Mouse (Mus musculus): ENCODE measurements around the gene Wfdc5.
"Not testable (repeated sequence)": the region's sequence is repeated elsewhere in the genome, so short reads cannot be mapped to it uniquely, and the experiment has no call there.

Gene Wfdc5

DNA sequence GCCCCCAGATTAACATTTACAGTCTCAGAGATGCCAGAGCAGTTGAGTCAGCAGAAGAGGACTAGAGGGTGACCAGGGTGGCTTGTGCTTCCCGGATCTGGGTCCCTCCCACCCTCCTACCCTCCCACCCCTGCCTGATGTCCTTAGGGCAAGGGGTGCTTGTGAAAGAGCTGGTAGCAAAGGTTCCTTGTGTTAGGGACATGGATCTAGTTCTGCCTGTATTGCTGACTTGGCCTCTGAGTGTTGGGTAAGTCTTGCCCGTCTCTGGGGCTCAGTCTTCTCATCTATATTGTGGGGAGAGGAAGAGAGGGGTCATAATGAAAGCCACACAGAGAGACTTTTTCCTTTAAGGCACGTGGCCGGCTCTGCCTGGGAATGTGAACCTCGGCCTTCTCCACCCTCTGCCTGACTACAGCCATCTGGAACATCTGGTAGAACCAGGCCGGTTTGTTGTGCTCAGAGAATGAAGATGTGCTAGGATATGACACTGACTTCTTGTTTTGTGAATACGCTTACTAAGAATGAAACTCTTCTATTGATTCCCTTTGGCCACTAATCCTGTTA is at the start of gene Wfdc5:
Gene Wfdc5, minus strand, starts transcription at position 51 of the 564 bp plus-strand sequence.
- in situ Hi-C loops (cut with MboI) = no loop called here

GRCm38 (mm10) chr2:164228361-164229070 is 46.0 kb upstream of the Wfdc5 start:
- in situ Hi-C loops (cut with MboI) = no loop called here

- in situ Hi-C loops (cut with MboI) = no loop called here
Observed at GRCm38 (mm10) chr2:164221522-164221921, 39.0 kb upstream of the Wfdc5 start, which contains the start of gene Wfdc15b. Wfdc15b (minus strand) TSS chr2:164221660.

DNA sequence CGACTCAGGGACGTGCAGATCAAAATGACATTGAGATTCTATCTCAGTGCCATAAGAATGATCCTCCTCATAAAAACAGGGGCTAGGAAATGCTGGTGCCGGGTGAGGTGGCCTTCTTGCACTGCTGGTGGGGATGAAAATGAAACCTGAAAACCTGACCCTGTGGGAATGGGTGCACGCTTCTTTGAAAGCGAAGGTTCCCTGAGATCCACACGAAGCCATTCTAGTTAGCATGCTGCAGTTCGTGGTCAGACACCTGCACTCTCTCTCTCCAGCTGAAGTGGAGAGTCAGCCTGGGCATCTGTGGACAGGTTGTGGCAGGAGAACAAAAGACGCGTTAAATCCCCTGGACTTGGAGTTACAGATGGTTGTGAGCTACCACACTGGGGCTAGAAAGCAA is 36.8 kb upstream of the Wfdc5 start:
- in situ Hi-C loops (cut with MboI) = no loop called here

GRCm38 (mm10) chr2:164212711-164213110 is 30.2 kb upstream of the Wfdc5 start:
- in situ Hi-C loops (cut with MboI) = no loop called here

GRCm38 (mm10) chr2:164210892-164211291 is 28.4 kb upstream of the Wfdc5 start:
- in situ Hi-C loops (cut with MboI) = no loop called here

DNA sequence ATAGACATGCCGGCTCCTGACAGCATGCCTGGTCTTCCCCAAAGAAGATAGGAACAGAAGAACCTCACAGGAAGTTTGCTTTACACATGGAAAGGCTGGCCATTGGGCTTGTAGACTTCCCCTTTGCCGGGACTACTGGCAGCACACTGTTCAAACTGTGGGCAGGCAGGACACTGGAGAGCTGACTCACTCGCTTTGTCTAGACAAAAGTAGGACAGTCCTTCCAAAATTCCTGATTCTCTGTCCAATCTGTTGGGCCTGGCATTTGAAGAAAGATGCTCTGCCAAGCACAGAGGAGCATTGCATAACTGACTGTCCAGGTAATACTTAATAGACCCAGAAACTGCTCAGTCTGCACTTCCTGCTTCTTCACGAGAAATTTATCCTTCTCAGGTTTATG is 24.1 kb upstream of the Wfdc5 start:
- in situ Hi-C loops (cut with MboI) = no loop called here

- in situ Hi-C loops (cut with MboI) = not testable (repeated sequence)
Observed at GRCm38 (mm10) chr2:164206011-164206410, 23.5 kb upstream of the Wfdc5 start.

DNA sequence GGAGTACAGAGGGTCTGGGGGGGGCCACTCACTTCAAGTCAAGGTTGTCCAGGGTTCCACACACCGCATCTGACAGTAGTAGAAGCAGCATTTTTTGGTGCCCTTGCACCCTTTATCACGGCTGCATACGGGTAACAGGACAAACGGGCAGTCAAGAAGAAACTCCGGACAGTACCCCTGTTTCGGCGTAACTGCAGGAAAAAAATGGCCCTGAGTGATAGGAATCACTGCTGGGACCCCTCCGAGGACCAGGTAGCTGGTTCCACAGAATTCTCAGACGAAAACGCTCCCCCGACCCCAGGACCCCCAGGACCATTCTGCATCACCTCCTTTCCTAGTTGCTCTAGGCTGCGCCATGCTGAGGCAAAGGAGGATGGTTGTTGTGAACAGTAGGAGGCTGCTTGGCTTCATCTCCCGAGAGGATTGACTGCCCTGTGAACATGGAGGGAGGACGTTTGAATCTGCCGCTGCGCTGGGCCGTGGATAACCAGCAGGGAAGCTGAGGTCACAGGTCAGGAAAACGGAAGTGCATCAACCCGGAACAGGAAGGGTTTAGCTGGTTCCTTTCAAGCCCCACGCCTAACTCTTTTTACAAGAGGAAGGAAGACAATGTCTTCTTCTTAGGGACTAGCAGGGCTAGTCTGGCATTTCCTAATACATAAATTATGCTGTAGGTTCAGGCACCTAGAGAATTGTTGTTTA is 17.2 kb upstream of the Wfdc5 start, which contains the start of gene Wfdc15a:
Gene Wfdc15a, minus strand, starts transcription at position 505 of the 702 bp plus-strand sequence.
- in situ Hi-C loops (cut with MboI) = no loop called here

- in situ Hi-C loops (cut with MboI) = no loop called here
Observed at GRCm38 (mm10) chr2:164196700-164196990, 14.1 kb upstream of the Wfdc5 start.

DNA sequence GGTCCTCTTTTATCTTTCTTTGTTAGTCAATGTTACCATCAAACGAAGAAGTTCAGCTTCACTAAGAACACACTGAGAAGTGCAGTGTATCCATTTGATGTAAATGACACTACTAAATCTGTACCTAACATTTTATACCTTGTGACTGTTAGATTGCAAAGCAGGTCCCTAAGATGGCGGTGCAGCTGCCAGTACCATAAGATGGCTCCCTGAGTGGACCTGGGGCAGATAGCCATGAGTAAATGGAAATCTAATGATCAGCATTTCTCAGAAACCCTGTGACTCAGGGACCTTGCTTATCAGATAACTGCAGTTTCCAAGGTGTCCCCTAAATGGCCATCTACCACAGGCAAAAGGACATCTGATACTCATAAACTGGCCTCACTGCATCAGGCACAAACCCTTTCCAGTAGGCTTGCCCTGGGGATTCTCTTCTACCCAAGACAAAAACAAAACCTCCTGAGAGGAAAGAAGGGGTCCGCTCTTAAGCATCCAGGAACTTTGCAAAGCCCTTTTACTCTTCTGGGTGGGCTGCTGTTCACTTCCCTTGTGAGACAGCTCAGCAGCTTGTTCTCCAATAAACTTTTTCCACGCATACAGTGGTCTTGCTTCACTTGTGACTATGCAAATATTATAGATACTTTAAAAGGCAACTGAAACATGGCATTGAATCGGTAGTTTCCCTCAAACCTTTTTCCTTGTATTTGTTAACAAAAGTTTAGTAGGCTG is 13.6 kb upstream of the Wfdc5 start:
- in situ Hi-C loops (cut with MboI) = no loop called here

- in situ Hi-C loops (cut with MboI) = no loop called here
Observed at GRCm38 (mm10) chr2:164194959-164195630, 12.6 kb upstream of the Wfdc5 start.

DNA sequence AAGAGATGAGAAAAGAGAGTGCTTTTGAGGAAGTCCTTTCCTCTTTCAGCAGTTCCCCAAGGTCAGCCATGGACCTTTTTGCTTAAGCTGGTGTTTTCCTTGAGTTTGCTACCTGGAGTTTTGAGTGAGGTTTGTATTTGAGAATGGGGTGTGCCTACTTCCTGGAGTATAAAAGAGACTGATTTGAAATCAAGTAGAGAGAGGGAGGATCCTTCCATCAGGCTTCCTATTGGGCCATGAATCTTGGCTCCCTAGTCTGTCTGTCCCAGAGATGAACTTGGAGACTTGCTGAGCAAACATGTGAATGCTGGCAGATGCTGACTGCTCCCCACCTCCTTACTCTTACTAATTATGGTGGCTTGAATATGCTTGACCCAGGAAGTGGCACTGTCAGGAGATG is 9.7 kb upstream of the Wfdc5 start:
- in situ Hi-C loops (cut with MboI) = no loop called here

DNA sequence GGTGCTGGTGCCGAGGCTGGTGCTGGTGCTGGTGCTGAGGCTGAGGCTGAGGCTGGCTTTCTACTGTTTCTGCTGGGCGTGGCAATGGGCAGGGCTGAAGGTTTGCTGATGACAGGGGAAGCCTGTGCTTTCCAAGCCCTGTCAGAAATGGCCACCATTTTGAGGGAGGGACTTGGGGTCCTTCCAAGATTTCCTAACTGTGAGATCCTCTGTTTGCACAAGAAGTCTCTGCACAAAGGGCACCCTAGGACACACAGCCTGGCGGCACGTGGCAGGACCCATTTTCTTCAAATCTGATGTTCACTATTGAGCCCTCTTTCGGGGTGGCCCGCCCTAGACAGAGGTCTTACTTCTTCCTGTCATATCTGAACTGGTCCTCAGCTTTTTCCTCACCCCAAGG is 8.0 kb upstream of the Wfdc5 start, which contains the start of gene Wfdc12:
Gene Wfdc12, minus strand, starts transcription at position 33 of the 400 bp plus-strand sequence.
- in situ Hi-C loops (cut with MboI) = no loop called here

DNA sequence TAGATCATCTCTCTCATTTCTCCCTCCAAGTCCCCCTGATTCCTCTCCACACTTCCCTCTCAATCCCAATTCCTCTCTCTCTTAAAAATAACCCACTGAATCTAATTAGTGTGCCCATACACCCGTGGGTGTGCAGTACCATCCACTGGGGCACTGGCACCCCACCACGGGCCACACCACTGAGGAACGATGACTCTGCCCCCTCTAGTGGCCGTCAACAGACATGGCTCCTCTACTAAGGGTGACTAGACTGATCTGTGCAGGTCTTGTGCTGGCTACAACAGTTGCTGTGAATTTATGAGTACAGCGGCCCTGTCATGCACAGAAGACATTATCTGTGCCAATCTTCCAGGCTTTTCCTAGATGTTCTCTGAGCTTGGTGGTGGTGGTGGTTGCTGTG is 6.2 kb upstream of the Wfdc5 start:
- in situ Hi-C loops (cut with MboI) = no loop called here

- in situ Hi-C loops (cut with MboI) = no loop called here
Observed at GRCm38 (mm10) chr2:164184145-164184719, 1.7 kb upstream of the Wfdc5 start.

- in situ Hi-C loops (cut with MboI) = no loop called here
Observed at GRCm38 (mm10) chr2:164183340-164183739, 798 bp upstream of the Wfdc5 start.

GRCm38 (mm10) chr2:164180770-164181169 is 1.8 kb downstream of the Wfdc5 start:
- in situ Hi-C loops (cut with MboI) = no loop called here

- in situ Hi-C loops (cut with MboI) = no loop called here
Observed at GRCm38 (mm10) chr2:164180124-164180523, 2.4 kb downstream of the Wfdc5 start.

- in situ Hi-C loops (cut with MboI) = no loop called here
Observed at GRCm38 (mm10) chr2:164177831-164178230, 4.7 kb downstream of the Wfdc5 start.

DNA sequence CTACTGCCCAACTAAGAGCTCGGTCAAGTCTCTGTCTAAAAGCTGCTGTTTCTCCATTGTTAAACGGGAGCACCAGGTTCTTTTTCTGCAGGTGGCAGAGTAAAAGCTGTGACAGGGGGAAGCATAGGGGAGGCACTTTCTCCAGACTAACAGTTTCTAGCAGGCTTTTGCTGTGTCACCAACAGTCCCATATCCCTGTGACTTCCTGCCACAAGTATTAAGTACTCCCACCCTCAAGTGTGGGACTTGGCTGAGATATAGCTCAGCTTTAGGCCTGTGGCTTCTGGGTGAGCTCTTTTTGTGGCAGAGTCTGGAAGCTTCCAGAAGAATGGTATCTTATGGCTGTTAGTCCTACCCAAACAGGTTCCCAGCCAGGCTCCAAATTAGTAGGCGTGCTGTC is 6.7 kb downstream of the Wfdc5 start:
- in situ Hi-C loops (cut with MboI) = no loop called here
